Mouse (Mus musculus) CH12F3 (cell line): Measurements from ENCODE around the gene Ttyh1.

Experiments used
- in situ Hi-C: fragments of 300-500 bp; cut with MboI; formaldehyde crosslinking; loops from 2 replicates; pipeline ENCODE4 v1.14.3; 2020; ENCODE audit warnings: low sequenced_read_pairs

The Ttyh1 gene

GRCm38 (mm10) chr7:4119344-4119902, at the start of gene Ttyh1:
Ttyh1 (plus strand) TSS chr7:4119408.
- in situ Hi-C loops = no loop called here

GRCm38 (mm10) chr7:4071066-4071465, 48.1 kb upstream of the Ttyh1 start:
- in situ Hi-C loops = no loop called here

DNA sequence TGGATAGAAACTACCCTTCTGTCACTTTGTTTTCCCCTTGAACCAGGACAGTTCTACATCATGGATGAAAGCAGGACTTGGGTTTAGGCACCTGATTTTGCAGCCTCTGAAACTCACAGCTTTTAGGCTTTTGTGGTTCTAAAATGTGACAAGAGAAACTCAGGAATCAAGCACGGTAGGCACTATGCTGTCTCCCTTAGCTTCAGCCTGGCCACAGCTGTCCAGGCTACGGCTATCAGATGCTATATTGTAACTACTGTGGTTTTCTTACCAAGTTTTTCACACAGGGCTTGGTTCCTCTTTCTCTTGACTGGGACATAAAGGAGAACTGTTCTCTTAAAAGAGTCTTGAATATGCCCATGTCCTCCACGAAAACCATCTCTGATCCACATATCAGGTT, 46.1 kb upstream of the Ttyh1 start:
- in situ Hi-C loops = no loop called here

GRCm38 (mm10) chr7:4079511-4079910, 39.7 kb upstream of the Ttyh1 start:
- in situ Hi-C loops = no loop called here

- in situ Hi-C loops = no loop called here
Observed at GRCm38 (mm10) chr7:4080552-4080951, 38.7 kb upstream of the Ttyh1 start.

GRCm38 (mm10) chr7:4081706-4082105, 37.5 kb upstream of the Ttyh1 start:
- in situ Hi-C loops = no loop called here

DNA sequence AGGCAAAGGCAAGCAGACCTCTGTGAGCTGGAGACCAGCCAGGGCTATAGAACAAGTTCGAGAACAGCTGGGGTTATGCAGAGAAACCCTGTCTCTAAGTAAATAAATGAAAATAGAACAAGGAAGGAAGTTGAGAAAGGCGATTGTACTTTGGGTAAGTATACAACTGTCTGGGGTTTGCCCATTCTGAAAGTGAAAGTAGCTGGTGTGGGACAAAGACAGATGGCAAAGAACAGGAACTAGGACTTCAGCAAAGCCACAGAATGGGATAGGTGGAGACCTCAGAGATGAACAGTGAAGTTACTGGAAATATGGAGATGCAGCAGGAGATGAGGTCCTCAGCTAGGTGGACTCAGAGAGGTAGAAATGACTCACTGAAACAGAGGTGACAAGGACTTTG, 36.4 kb upstream of the Ttyh1 start:
- in situ Hi-C loops = no loop called here

- in situ Hi-C loops = no loop called here
Observed at GRCm38 (mm10) chr7:4084161-4084560, 35.0 kb upstream of the Ttyh1 start.

DNA sequence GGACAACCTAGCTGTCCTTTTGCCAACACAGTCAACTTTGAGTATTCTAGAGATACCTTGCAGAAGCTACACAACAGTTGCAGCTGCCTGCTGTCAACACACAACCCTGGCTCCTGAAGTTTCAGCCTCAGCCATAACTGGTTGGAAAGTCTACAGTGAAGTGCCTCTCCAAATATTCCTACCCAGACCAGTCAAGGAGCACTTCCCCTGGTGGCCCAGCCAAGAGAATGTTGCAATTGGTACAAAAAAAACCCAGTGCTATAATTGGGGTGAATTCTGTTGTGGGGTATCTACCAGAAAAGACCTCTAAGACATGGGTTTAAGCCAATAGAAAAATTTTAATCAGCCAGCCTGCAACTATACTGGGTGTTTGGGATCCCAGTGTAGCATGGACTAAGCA, 33.6 kb upstream of the Ttyh1 start:
- in situ Hi-C loops = no loop called here

DNA sequence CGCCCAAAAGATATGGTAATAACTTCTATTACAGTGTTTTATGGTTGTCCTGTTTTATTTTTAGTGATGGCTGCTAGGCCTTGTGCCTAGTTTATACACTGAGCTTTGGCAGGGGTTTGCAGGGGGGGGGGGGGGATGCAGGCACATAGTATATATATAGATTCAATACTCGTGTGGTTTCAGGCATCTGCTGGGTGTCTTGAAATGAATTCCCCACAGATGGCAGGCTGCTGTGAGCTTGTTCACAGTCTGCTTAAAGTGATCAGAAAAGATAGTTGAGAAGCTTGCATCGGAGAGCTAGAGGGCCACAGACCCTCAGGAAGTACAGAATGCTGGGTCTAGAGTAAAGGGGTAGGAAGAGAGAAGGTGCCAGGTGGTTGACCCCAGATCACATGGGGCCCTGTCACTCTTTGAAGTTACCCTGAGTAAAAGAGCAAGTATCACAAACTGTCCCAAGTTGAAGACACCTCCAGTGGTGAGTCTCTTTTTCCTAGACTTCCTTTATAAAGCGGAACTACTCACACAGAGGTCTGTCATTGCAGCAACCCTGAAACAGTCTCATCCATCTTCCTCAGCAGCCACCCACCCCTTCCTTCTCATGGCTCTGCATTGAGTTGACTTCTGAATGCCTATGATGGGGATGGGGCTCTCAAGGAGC, 31.8 kb upstream of the Ttyh1 start:
- in situ Hi-C loops = no loop called here

DNA sequence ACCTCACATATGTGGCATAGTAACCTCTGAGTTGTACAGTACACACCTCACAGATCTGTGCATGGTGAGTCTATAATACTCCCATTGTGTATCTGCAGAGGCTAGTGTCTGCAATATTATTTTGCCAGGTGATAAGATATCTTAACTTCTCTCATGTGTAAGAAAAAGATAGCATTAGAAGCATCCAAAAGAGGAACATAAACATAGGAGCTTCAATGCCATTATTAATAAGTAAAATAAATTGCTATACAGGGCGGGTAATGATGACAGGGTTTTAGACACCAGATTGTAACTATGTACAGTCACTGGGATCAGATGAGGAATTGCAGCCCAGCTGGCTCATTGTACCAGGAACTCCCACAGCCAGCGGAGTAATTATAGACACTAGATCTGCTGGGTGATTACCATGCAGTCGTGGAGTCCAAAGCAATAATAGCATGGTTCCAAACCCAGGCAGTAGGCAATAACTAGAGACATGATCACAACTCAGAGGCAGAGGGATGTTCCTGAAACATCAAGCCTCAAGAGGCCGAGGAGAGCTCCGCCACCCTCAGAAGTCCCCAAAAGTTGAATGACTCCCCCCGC, 31.2 kb upstream of the Ttyh1 start:
- in situ Hi-C loops = no loop called here

- in situ Hi-C loops = no loop called here
Observed at GRCm38 (mm10) chr7:4088679-4089078, 30.5 kb upstream of the Ttyh1 start.

GRCm38 (mm10) chr7:4091170-4091569, 28.0 kb upstream of the Ttyh1 start:
- in situ Hi-C loops = no loop called here

DNA sequence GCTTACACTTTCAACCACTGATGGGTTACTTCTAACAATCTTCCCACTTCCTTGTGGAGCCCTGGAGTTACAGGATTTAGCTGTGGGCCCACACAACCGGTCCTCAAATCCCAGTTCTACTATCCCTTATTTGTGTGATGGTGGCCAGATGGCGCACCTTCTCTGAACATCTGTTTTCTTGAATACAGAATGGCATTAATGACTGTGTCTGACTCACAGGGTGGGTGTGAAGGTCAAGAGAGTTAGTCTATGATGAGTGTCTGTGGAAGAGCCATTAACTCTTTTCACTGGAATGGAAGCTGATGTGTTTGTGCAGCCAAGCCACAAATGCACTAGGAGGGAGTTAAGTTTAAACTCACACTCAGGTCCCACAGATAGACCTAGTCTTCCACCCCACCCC, 20.9 kb upstream of the Ttyh1 start:
- in situ Hi-C loops = no loop called here

DNA sequence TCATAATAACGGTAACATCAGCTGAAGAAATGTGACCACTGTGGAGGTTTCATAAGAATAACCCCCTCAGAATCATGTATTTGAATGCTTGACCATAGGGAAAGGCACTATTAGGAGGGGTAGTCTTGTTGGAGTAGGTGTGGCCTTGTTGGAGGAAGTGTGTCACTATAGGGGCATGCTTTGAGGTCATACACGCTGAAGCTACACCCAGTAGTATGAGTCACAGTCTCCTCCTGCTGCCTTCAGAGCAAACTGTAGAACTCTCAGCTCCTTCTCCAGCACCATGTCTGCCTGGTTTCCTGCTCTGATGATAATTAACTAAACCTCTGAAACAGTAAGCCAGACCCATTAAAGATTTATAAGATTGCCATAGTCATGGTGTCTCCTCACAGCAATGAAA, 20.4 kb upstream of the Ttyh1 start:
- in situ Hi-C loops = no loop called here

GRCm38 (mm10) chr7:4101144-4101543, 18.1 kb upstream of the Ttyh1 start:
- in situ Hi-C loops = no loop called here

DNA sequence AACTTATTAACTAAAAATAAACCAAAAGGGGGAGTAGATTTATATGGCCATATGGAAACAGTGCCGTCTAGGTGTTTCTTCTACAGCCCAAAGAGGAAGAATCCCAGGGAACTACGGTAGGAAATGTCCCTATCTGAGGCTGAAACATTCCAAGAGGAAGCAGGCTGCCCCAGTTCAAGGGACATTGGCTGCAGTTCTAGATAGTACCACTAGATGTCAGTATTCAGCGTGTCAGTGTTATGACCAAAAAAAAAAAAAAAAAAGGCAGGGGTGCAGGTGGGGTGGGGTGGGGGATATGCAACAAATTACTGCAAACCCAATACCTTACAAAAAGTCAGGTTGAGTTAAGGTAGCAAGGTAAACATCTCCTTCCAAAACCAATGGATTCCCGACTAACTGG, 15.8 kb upstream of the Ttyh1 start:
- in situ Hi-C loops = no loop called here

- in situ Hi-C loops = no loop called here
Observed at GRCm38 (mm10) chr7:4111766-4112165, 7.4 kb upstream of the Ttyh1 start.

- in situ Hi-C loops = no loop called here
Observed at GRCm38 (mm10) chr7:4117050-4117814, 2.0 kb upstream of the Ttyh1 start.

DNA sequence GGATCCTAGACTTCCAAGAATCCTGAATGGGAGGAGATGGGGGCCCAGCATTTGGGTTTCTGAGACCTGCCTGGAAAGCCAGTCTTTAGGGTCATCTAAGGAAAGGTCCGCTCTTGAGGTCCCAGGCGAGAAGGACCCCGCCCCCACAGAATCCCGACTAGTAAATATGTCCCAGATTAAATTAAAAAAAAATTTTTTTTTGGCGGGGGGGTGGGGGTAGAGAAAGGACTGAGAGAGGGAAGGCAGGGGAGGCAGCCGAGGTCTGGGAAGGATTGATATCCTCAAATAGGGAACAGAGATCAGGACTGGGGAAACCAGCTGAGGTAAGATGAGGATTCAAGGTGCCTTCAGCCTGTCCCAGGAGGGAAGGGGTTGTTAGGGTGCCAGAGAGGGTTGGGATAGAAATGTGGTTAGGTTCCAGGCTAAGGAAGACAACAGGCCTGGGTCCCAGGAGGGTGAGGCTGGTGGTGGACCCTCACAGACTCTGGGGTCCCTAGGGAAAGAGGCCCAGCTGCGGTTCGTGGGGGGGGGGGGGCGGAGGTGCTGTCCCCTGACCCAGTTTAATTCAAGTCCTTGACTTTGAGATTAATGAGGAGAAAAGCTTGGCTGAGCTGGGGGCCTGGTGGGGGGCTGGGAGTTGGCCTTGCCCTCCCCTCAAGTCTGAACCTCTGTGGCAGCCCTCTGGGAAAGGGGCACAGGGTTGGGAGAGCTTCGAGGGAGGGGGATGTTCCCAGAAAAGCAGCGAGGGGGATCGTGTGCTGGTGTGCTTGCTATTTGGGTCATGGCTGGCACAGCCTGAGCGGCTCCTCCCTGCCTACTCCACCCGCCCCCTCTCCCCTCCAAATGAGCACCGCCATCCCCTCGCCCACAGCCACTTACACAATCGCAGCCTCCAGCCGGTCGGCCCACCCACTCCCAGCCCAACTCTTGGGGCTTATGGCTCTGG, 1.0 kb downstream of the Ttyh1 start:
- in situ Hi-C loops = loop anchor here (10.0 kb wide), 1 partner anchor 315 kb away; no protein-coding TSS in a partner anchor
